Mouse (Mus musculus) ES-Bruce4 (cell line): ENCODE results near the gene Renbp. TPM values are rescaled to one million over a fixed set of nuclear protein-coding genes. Genes with fewer than 3 reads are reported as not detected.

Experiments
- H3K27ac ChIP-seq: 2 replicates; pipeline ENCODE4 v1.5.1; 2012; ENCODE audit warnings: low read length, inconsistent platforms; ENCODE audit not compliant: insufficient read depth
- H3K27me3 ChIP-seq: 2 replicates; pipeline ENCODE4 v1.6.1; 2012; ENCODE audit warnings: mild to moderate bottlenecking, low read length, inconsistent platforms; ENCODE audit not compliant: control insufficient read depth, poor library complexity, insufficient read depth, severe bottlenecking
- H3K36me3 ChIP-seq: 2 replicates; pipeline ENCODE4 v1.6.1; 2012; ENCODE audit warnings: inconsistent platforms, mild to moderate bottlenecking, low read length, moderate library complexity; ENCODE audit not compliant: control insufficient read depth, poor library complexity, insufficient read depth, severe bottlenecking
- H3K4me1 ChIP-seq: one replicate; pipeline ENCODE4 v1.8.1; 2011; ENCODE audit warnings: low read length; ENCODE audit not compliant: control insufficient read depth, insufficient read depth
- H3K4me3 ChIP-seq: 2 replicates; pipeline ENCODE4 v1.5.1; 2011; ENCODE audit warnings: low read depth, mild to moderate bottlenecking, low read length
- H3K9ac ChIP-seq: 2 replicates; pipeline ENCODE4 v1.6.1; 2012; ENCODE audit warnings: low read depth, mild to moderate bottlenecking, inconsistent platforms; ENCODE audit not compliant: poor library complexity, severe bottlenecking
- H3K9me3 ChIP-seq: replicated peaks from 2 replicates; pipeline ENCODE4 v1.6.1; 2012; ENCODE audit warnings: mild to moderate bottlenecking, low read length, inconsistent platforms; ENCODE audit not compliant: control insufficient read depth, poor library complexity, insufficient read depth, severe bottlenecking
- CTCF ChIP-seq: IDR thresholded peaks from one replicate; pipeline ENCODE4 v1.8.1; 2011; ENCODE audit warnings: low read depth, low read length
- EP300 ChIP-seq: IDR thresholded peaks from 2 replicates; pipeline ENCODE4 v1.6.1; 2011; ENCODE audit warnings: low read depth, low read length; ENCODE audit not compliant: insufficient read depth
- POLR2A ChIP-seq: IDR thresholded peaks from one replicate; pipeline ENCODE4 v1.8.1; 2011; ENCODE audit warnings: low read length; ENCODE audit not compliant: insufficient read depth
- polyA plus RNA-seq: library from polyadenylated mRNA; stranded (reverse); fragments of >200 nt; gene quantifications from 2 replicates; pipeline ENCODE4 v1.2.4, GENCODE M21; 2011; ENCODE audit warnings: low read depth; ENCODE audit not compliant: missing spikeins, insufficient read depth, insufficient read length

The Renbp gene
- polyA plus RNA-seq, 1 experiment: 79.7 TPM

DNA sequence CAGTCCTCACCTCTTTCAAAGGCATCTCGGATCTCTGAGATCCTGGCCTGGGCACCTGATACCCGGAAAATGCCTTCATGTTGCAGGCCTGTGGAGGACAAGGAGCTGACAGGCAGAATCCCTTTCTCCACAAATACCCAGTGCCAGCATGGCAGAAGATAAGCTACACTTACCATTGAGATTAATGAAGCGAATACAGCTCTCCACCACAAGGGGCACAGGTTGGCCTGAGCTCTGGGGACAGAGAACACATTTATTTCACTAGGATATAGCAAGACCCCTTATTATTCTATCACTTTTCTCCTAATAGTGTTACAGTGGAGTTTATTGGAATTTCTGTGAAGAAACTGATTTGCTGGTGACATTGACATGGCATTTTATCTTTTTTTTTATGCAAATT is 32.7 kb downstream of the Renbp start:
- no peak overlapping the region for H3K4me3 ChIP-seq
- TF ChIP-seq POLR2A (no peak), EP300 (no peak), CTCF (no peak)
- H3K27ac ChIP-seq: no peak overlapping the region
- H3K36me3 ChIP-seq: no peaks in the 10 kb centered on the region
- H3K9me3 ChIP-seq: no peaks in the 10 kb centered on the region
- no peaks in the 10 kb centered on the region for H3K27me3 ChIP-seq
- no peaks in the 10 kb centered on the region for H3K4me1 ChIP-seq
- H3K9ac ChIP-seq: no peak overlapping the region

DNA sequence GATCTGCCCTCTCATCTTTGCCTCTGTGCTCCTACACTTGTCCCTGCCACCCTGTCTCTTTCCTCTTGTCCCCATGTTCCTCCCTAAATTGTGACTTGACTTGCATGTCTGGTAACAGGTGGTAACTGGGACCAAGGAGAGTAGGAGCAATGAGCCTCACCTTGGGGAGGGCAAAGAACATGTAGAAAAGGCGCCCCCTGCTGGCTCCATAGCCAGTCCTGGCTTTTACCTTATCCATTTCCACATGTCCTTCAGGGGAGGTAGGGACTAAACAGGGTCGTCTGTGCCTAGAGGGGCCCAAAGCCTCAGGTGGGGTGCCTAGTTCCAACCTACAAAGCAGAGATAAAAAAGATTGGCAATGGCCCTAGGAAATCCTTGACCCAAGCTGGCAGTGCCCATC is 34.9 kb downstream of the Renbp start, which contains the start of gene L1cam:
Gene L1cam, minus strand, starts transcription at position 387 of the 400 bp plus-strand sequence.
- H3K36me3 ChIP-seq: no peaks in the 10 kb centered on the region
- no peak within 1 kb of the TSS for H3K4me3 ChIP-seq
- H3K27me3 ChIP-seq: no peaks in the 10 kb centered on the region
- no peaks in the 10 kb centered on the region for H3K4me1 ChIP-seq
- no peaks in the 10 kb centered on the region for H3K9me3 ChIP-seq
- no peak within 1 kb of the TSS for H3K27ac ChIP-seq
- no peak within 1 kb of the TSS for H3K9ac ChIP-seq
- no peak for TF ChIP-seq POLR2A
- peak; percentile 48 for TF ChIP-seq CTCF

DNA sequence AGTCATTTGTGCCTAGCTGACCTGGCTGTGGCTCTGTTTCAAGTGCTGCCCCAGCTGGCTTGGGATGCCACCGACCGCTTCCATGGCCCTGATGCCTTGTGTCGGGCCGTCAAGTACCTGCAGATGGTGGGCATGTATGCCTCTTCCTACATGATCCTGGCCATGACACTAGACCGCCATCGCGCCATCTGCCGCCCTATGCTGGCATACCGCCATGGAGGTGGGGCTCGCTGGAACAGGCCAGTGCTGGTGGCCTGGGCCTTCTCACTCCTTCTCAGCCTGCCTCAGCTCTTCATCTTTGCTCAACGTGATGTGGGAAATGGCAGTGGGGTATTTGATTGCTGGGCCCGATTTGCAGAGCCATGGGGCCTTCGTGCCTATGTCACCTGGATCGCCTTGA is 37.8 kb downstream of the Renbp start:
- TF ChIP-seq POLR2A (no peak), EP300 (no peak), CTCF (no peak)
- Histone ChIP-seq H3K4me3 (no peak overlapping the region), H3K4me1 (no peaks in the 10 kb centered on the region), H3K36me3 (no peaks in the 10 kb centered on the region), H3K27me3 (no peaks in the 10 kb centered on the region), H3K9me3 (no peaks in the 10 kb centered on the region), H3K27ac (no peak overlapping the region), H3K9ac (no peak overlapping the region)

DNA sequence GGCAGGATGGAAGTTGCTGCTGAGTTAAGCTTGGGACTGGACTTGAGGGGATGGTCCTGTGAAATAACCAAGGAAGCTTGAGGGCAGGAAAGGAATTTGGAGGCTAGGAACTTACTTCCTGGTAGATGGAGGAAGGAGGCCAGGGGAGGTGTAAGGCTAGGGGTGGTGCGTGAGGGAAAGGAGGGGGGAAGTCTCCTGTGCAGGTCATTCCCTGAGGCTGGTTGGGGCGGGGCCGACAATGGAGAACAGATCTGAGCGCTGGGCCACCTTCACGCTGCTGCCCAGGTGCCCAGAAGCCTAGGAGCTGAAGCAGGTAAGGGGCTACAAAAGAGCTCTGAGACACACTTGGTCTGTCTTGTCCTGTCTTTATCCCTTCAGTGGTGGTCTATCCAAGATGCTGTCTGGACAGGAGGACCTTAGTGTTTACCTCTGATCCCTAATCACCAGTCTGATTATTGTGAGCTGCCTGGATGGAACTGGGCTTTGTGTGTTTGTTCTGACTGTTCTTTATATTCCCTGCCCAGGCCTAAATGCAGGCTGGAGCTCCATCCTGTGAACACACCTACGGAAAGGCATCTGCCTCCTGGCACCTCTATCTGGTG is 39.0 kb downstream of the Renbp start, which contains the start of gene Avpr2:
Gene Avpr2, plus strand, starts transcription at position 552 of the 602 bp plus-strand sequence.
- H3K9ac ChIP-seq: no peak within 1 kb of the TSS
- no peak within 1 kb of the TSS for H3K27ac ChIP-seq
- H3K4me3 ChIP-seq: no peak within 1 kb of the TSS
- no peaks in the 10 kb centered on the region for H3K27me3 ChIP-seq
- TF ChIP-seq EP300 (no peak), POLR2A (no peak), CTCF (no peak)
- no peaks in the 10 kb centered on the region for H3K36me3 ChIP-seq
- no peaks in the 10 kb centered on the region for H3K9me3 ChIP-seq
- H3K4me1 ChIP-seq: no peaks in the 10 kb centered on the region

DNA sequence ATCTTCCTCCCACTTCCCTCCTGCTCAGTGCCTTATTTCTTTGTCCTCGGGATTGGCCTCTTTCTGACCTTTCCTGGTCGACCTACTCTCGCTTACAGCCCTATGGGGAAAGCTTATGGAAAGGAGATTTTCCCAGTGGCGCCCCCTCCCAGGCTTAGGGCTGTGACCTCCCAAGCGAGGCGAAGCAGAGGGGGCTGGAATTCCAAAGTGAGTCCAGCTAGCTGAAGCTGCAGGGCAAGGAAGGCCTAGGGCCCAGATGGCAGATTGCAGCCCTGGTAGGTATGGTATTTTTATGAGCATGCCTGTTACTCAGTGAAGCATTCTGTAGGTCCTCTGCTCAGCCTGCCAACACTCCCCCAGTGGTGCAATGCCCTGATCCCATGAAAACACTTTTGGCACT is 49.2 kb downstream of the Renbp start:
- Histone ChIP-seq H3K4me1 (no peaks in the 10 kb centered on the region), H3K27me3 (no peaks in the 10 kb centered on the region), H3K36me3 (no peaks in the 10 kb centered on the region), H3K4me3 (peak overlapping the region; percentile 97; the same call in 1 of the 2 replicates), H3K9me3 (no peaks in the 10 kb centered on the region), H3K9ac (no peak overlapping the region), H3K27ac (no peak overlapping the region)
- TF ChIP-seq CTCF: no peak

DNA sequence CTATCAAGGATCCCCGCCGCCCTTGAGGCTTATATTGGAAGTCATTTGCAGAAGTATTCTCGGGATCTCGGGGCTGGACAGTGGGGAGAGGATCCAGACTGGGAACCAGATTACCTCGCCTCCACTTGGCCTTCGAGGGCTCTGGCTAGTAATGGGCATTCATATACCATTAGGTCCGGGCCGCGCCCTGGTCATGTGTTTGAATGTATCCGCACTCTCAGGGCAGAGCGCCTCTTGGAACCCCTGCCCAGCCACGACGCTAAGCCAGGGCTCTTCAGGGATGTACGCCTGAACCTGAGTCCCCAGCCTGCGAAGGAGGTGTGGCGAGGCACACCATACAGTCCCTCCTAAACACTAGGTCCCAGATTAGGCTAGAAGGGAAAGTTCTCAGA is 49.6 kb downstream of the Renbp start:
- Histone ChIP-seq H3K27me3 (no peaks in the 10 kb centered on the region), H3K9me3 (no peaks in the 10 kb centered on the region), H3K9ac (peak overlapping the region; percentile 21), H3K27ac (no peak overlapping the region), H3K36me3 (no peaks in the 10 kb centered on the region), H3K4me3 (peak overlapping the region; percentile 97), H3K4me1 (no peaks in the 10 kb centered on the region)
- no peak for TF ChIP-seq POLR2A
- TF ChIP-seq EP300: no peak
- no peak for TF ChIP-seq CTCF
